Mouse (Mus musculus) adrenal gland, postnatal 25 days (tissue): Measurements from ENCODE around the gene Dcx. TPM values are rescaled to one million over a fixed set of nuclear protein-coding genes. Genes with fewer than 3 reads are reported as not detected.

Experiments
- DNase-seq: peaks from one replicate; pipeline ENCODE4 v3.0.0; 2021; ENCODE audit warnings: mixed read lengths
- long read RNA-seq: library from polyadenylated mRNA; stranded (forward); transcript quantifications from one replicate; pipeline ENCODE4 v2.0.0, GENCODE M21; 2021
- total RNA-seq: library from RNA; stranded (reverse); gene quantifications from 2 replicates; pipeline ENCODE4 v1.2.3, GENCODE M21; 2021

Dcx gene
- 0.48 and 0.73 TPM in 2 replicates for total RNA-seq
- long read RNA-seq, result 0 reads

- no peak for DNase-seq
These were observed at the start of gene Dcx for GRCm38 (mm10) chrX:143932958-143933357. TSS of gene Dcx (minus strand) at chrX:143933311.

- DNase-seq, result no peak
These were observed 33.1 kb upstream of the Dcx start for GRCm38 (mm10) chrX:143966249-143966648.

- no peak for DNase-seq
These were observed 560 bp upstream of the Dcx start for GRCm38 (mm10) chrX:143933671-143934070.

GRCm38 (mm10) chrX:143932530-143932929 lies 581 bp downstream of the Dcx start:
- DNase-seq, result no peak

GRCm38 (mm10) chrX:143931400-143932185 lies 1.5 kb downstream of the Dcx start:
- no peak for DNase-seq

- no peak for DNase-seq
These were observed 11.0 kb downstream of the Dcx start for GRCm38 (mm10) chrX:143922070-143922469.

- no peak for DNase-seq
These were observed 26.2 kb downstream of the Dcx start for GRCm38 (mm10) chrX:143906699-143907471.

- peak; percentile 25 for DNase-seq
These were observed 28.4 kb downstream of the Dcx start for GRCm38 (mm10) chrX:143904689-143905088.

GRCm38 (mm10) chrX:143902300-143902699 lies 30.8 kb downstream of the Dcx start:
- no peak for DNase-seq

- DNase-seq, result no peak
These were observed 35.5 kb downstream of the Dcx start for GRCm38 (mm10) chrX:143897363-143898285.

GRCm38 (mm10) chrX:143896936-143897335 lies 36.2 kb downstream of the Dcx start:
- DNase-seq, result no peak

GRCm38 (mm10) chrX:143893180-143893579 lies 39.9 kb downstream of the Dcx start:
- DNase-seq, result no peak

GRCm38 (mm10) chrX:143885765-143886164 lies 47.3 kb downstream of the Dcx start:
- DNase-seq, result peak; percentile 5

GRCm38 (mm10) chrX:143884953-143885352 lies 48.2 kb downstream of the Dcx start:
- DNase-seq, result no peak

- DNase-seq, result no peak
These were observed 48.8 kb downstream of the Dcx start for GRCm38 (mm10) chrX:143884299-143884698.

- no peak for DNase-seq
These were observed 51.2 kb downstream of the Dcx start for GRCm38 (mm10) chrX:143881806-143882468.

GRCm38 (mm10) chrX:143879631-143880030 lies 53.5 kb downstream of the Dcx start:
- DNase-seq, result no peak

- no peak for DNase-seq
These were observed 65.9 kb downstream of the Dcx start for GRCm38 (mm10) chrX:143867129-143867664.

GRCm38 (mm10) chrX:143851351-143851750 lies 81.8 kb downstream of the Dcx start:
- DNase-seq, result no peak

- no peak for DNase-seq
These were observed 83.1 kb downstream of the Dcx start for GRCm38 (mm10) chrX:143849969-143850368.

- DNase-seq, result no peak
These were observed 86.5 kb downstream of the Dcx start for GRCm38 (mm10) chrX:143846637-143847036.
